Mouse (Mus musculus) heart, postnatal 10 days (tissue): ENCODE results near the gene Olfr1032. TPM values are rescaled to one million over a fixed set of nuclear protein-coding genes. Genes with fewer than 3 reads are reported as not detected.
"Not testable (repeated sequence)": the region's sequence is repeated elsewhere in the genome, so short reads cannot be mapped to it uniquely, and the experiment has no call there.

ENCODE experiments used
- DNase-seq, 2 experiments: peaks; one replicate each; pipeline ENCODE4 v3.0.0; 2021
- intact Hi-C: fragments of 180-260 bp; cut with DNase I; formaldehyde crosslinking; loops from one replicate; pipeline ENCODE4 v1.15.1; 2025
- total RNA-seq, 2 experiments: library from RNA; stranded (reverse); gene quantifications; 2 replicates each; pipeline ENCODE4 v1.2.3; 2021

Gene Olfr1032
- total RNA-seq, result not detected

DNA sequence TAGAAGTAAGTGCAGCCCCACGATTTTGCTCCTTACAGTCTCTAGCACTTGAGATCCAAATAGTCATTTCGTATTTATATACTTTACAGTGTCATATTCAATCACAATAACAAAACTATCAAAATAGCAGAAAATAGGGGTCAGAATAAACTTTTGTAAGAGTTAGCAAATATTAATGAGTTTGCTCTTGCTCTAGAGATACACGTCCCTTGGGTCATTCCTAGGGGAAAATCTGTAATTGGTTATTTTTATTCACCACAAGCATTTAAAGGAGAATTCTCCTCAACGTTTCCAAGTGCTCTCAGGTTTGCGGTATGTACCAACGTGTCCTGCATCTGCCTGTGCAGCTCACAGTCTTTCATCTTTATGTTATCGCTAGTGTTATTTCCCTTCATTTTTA is at the start of gene Olfr1032:
Gene Olfr1032, plus strand, starts transcription at position 301 of the 400 bp plus-strand sequence.
- intact Hi-C loops, result no loop called here
- DNase-seq, result no peak

DNA sequence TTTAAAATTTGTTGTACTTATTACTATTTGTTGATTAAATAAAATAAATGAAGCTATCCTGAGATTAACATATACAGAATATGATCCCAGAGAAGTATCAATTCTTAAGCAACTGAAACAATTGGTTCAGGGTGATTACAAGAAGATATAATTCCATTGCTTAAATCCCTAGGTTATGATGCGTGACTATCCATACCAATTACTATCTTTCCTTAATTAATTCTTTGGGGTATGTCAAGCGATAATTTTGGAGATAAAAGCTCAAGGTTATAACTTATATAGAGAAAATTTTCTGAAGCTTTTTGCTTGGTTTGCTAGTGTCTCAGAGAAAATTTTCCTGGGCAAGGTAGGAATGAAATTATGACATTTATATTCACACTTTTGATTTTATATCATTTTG is 31.7 kb upstream of the Olfr1032 start, which contains the start of gene Olfr1029:
Gene Olfr1029, plus strand, starts transcription at position 301 of the 400 bp plus-strand sequence.
- no peak for DNase-seq
- intact Hi-C loops, result no loop called here

DNA sequence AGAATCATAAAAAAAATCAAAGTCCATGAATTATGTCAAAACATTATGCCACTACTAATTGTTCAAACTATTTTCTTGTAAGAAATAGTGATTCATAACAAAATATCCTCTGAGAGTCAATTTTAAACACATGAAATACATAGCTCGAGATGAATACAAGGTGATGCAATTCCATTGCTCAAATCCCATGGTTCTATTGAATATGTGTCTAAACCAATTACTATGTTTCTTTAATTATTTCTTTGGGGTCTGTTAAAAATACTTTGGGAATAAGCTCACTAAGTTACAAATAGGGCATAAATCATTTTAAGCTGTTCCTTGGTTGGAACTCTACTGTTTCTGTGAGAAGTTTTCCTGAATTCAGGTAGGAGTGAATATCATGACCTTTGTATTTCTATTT is 26.4 kb upstream of the Olfr1032 start, which contains the start of gene Olfr1030:
Gene Olfr1030, plus strand, starts transcription at position 301 of the 400 bp plus-strand sequence.
- intact Hi-C loops, result no loop called here
- DNase-seq, result no peak

DNA sequence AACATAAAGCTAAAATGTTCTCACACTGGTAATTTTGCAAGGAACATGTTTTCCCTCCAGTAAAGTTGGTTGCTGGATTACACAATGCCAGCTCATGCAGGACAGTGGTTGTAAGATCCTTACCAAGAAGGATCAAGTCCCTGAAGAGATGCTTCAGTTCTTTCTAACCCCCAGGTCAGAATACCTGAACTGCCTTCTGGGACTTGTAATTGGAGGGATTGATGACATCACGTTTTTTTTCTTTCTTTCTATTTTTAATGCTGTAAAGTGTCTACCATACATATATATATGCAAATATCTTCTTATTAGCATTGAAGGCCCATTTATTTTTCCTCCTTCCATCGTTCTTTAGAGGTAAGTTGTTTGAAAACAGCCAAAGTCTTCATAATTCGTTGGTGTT is 15.3 kb upstream of the Olfr1032 start, which contains the start of gene Olfr1031:
Gene Olfr1031, plus strand, starts transcription at position 301 of the 400 bp plus-strand sequence.
- intact Hi-C loops, result no loop called here

DNA sequence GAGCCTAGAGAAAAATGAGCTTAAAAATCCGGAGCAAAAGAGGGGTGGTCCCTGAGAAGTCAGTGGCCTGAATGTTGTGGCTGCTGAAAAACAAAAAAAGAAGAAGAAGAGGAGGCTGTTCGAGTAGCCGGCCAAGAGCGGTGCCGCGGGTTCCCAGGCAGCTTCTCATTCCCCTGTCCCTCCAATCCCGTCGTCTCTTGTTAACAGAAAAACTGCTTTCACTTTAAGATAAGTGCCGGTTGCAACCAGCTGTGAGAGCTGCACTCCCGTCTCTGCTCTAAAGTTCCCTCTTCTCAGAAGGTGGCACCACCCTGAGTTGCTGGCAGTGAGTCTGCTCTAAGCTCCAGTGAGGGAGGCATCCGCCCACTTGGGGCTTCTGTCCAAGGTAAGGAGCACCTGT is 15.1 kb downstream of the Olfr1032 start, which contains the start of gene Olfr1033:
Gene Olfr1033, plus strand, starts transcription at position 228 of the 400 bp plus-strand sequence.
- intact Hi-C loops, result not testable (repeated sequence)
- peak; percentile 37 to 48 for DNase-seq

More for the DNA sequence above, 15.3 kb upstream of the Olfr1032 start, which contains the start of gene Olfr1031:
- no peak for DNase-seq

DNA sequence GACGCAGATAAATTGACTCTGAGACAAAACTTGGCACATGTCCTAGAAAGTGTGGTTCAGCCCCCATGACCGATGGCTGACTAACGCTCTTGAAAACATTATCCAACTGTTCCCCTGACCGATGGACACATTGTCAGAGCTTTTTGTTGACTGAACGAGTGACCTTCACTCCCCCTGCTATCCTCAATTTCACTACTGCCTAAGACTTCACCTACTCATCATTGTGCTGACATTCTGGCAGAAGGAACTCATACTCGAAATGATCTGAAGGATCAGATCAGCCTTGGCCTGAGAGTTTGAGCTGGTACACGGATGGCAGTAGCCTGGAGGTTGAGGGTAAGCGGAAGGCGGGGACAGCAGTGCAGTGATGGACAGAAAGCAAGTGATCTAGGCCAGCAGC is 16.2 kb downstream of the Olfr1032 start:
- DNase-seq, intact Hi-C loops: not testable (repeated sequence)

DNA sequence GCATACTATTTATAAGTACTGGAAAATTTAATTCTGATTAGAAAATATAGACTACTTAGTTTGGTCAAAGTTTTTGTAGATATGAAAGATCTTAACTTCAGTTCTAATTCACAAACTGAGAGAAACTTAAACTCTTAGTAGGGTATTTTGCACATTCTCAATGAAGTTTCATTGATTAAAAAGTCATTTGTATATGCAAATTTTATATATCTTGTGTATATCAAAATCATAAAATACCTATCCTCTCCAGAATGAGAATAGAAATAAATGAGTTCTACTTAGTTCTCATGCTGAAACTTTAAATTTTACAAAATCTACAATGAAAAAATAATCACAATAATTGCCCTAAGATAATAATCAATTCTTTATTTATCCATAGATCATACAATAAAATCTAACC is 40.2 kb downstream of the Olfr1032 start, which contains the start of gene Olfr1034:
Gene Olfr1034, plus strand, starts transcription at position 301 of the 400 bp plus-strand sequence.
- no peak for DNase-seq
- intact Hi-C loops, result no loop called here

DNA sequence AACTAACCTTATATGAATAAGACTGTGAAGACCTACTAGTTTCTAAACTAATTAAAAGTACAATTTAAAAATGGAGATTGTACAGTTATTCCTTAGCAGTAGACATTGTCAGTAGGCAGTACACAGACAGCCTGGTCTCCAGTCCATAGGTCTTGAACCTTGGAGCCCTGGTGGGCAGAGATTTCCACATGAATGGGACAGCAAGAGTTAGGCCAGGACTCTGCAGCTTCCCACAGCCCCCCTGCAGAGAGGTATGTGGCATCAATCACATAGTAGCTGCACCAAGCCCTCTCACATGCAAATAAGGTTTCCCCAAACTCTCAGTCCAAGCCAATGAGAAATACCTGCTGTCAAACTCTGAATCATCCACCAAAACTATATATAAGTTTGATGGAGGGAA is 45.4 kb downstream of the Olfr1032 start:
- DNase-seq, intact Hi-C loops: not testable (repeated sequence)

Other genes with a start within 250 kb of the Olfr1032 start
- not detected for gene Olfr1012, start 242.8 kb upstream of the Olfr1032 start, total RNA-seq
- gene Olfr1013, start 238.4 kb upstream of the Olfr1032 start, total RNA-seq, result not detected
- gene Olfr1014, start 232.8 kb upstream of the Olfr1032 start, total RNA-seq, result not detected
- gene Olfr1015, start 223.5 kb upstream of the Olfr1032 start, total RNA-seq, result not detected
- gene Olfr1016, start 203.0 kb upstream of the Olfr1032 start, total RNA-seq, result not detected
- not detected for gene Olfr1018, start 187.1 kb upstream of the Olfr1032 start, total RNA-seq
- gene Olfr1019, start 160.1 kb upstream of the Olfr1032 start, total RNA-seq, result not detected
- gene Olfr1020, start 158.5 kb upstream of the Olfr1032 start, total RNA-seq, result not detected
- gene Olfr1022, start 136.9 kb upstream of the Olfr1032 start, total RNA-seq, result not detected
- gene Olfr1023, start 119.9 kb upstream of the Olfr1032 start, total RNA-seq, result not detected
- not detected for gene Olfr1024, start 100.5 kb upstream of the Olfr1032 start, total RNA-seq
- not detected for gene Olfr1025-ps1, start 90.3 kb upstream of the Olfr1032 start, total RNA-seq
- gene Olfr1026, start 84.0 kb upstream of the Olfr1032 start, total RNA-seq, result not detected
- not detected for gene Olfr1028, start 55.1 kb upstream of the Olfr1032 start, total RNA-seq
- not detected for gene Olfr1029, start 31.6 kb upstream of the Olfr1032 start, total RNA-seq
- gene Olfr1030, start 26.3 kb upstream of the Olfr1032 start, total RNA-seq, result not detected
- gene Olfr1031, start 15.2 kb upstream of the Olfr1032 start, total RNA-seq, result not detected
- 1 to 10 TPM; 1.2 to 8.1 TPM for gene Olfr1033, start 15.1 kb downstream of the Olfr1032 start, total RNA-seq
- under 1 TPM; 0.10 to 0.17 TPM for gene Olfr1034, start 40.3 kb downstream of the Olfr1032 start, total RNA-seq
- gene Olfr1036, start 68.5 kb downstream of the Olfr1032 start, total RNA-seq, result not detected
- not detected for gene Olfr1037, start 81.8 kb downstream of the Olfr1032 start, total RNA-seq
- not detected for gene Olfr1039, start 130.4 kb downstream of the Olfr1032 start, total RNA-seq
- not detected for gene Olfr1040, start 141.2 kb downstream of the Olfr1032 start, total RNA-seq
- gene Olfr1042, start 156.3 kb downstream of the Olfr1032 start, total RNA-seq, result not detected
- not detected for gene Olfr1043, start 162.0 kb downstream of the Olfr1032 start, total RNA-seq
- not detected for gene Olfr1044, start 172.3 kb downstream of the Olfr1032 start, total RNA-seq
- gene Olfr52, start 180.1 kb downstream of the Olfr1032 start, total RNA-seq, result not detected
- gene Olfr1045, start 197.5 kb downstream of the Olfr1032 start, total RNA-seq, result not detected
- not detected for gene Olfr1046, start 213.8 kb downstream of the Olfr1032 start, total RNA-seq
- not detected for gene Olfr1047, start 225.9 kb downstream of the Olfr1032 start, total RNA-seq
- gene Olfr1048, start 234.7 kb downstream of the Olfr1032 start, total RNA-seq, result not detected